Mouse (Mus musculus): Measurements from ENCODE around the gene Nol11. TPM values are rescaled to one million over a fixed set of nuclear protein-coding genes. Genes with fewer than 3 reads are reported as not detected.

Gene Nol11
- total RNA-seq, 1 experiment: 90.4 TPM

GRCm38 (mm10) chr11:107209818-107210217, 20.6 kb upstream of the Nol11 start:
- H3K4me1 ChIP-seq (ENCODE audit: control insufficient read depth in 2 of 2, insufficient read depth in 2 of 2, low read length in 2 of 2, poor library complexity in 1 of 2): peaks cover 8% of the 10 kb centered on the region in 2 experiments
- H3K9ac ChIP-seq (ENCODE audit: insufficient read depth, low read depth, low read length, poor library complexity, severe bottlenecking): no peak overlapping the region
- no peaks in the 10 kb centered on the region for H3K9me3 ChIP-seq (ENCODE audit: control insufficient read depth, insufficient read depth, low read depth, low read length)
- peaks cover 2% of the 10 kb centered on the region; the same call in 1 of the 2 replicates for H3K36me3 ChIP-seq (ENCODE audit: control insufficient read depth, insufficient read depth, low read length, poor library complexity, severe bottlenecking)
- no peak overlapping the region for H3K27ac ChIP-seq (ENCODE audit: insufficient read depth, low read depth, low read length, poor library complexity, severe bottlenecking)
- peak; percentile 35 for DNase-seq (ENCODE audit: low read depth, low spot score)
- in situ Hi-C loops (cut with MboI; ENCODE audit: low sequenced_read_pairs in 2 of 2, unreplicated experiment in 2 of 2): no loop called here
- TF ChIP-seq HCFC1 (IDR thresholded peaks at IDR 0.05; ENCODE audit: borderline replicate concordance, insufficient read depth, low read length): no peak
- no peak for TF ChIP-seq ZNF384 (IDR thresholded peaks at IDR 0.05; ENCODE audit: low read depth, low read length)
- no peak for TF ChIP-seq CHD2 (IDR thresholded peaks at IDR 0.05; ENCODE audit: low read depth, low read length)
- no peak for TF ChIP-seq MAFK (IDR thresholded peaks at IDR 0.05; ENCODE audit: insufficient read depth, low read depth, low read length)
- no peak for TF ChIP-seq ZC3H11A (IDR thresholded peaks at IDR 0.05; ENCODE audit: borderline replicate concordance, low read depth, low read length)
- H3K4me3 ChIP-seq (ENCODE audit: insufficient read depth in 1 of 2, low read depth in 1 of 2, low read length in 2 of 2, poor library complexity in 1 of 2, severe bottlenecking in 1 of 2): 0 out of 4 replicates have a peak overlapping the region, but pooled peaks of 1 of the 2 experiments have one; percentile 3

GRCm38 (mm10) chr11:107201773-107202172, 12.6 kb upstream of the Nol11 start:
- Histone ChIP-seq H3K9ac (ENCODE audit: insufficient read depth, low read depth, low read length, poor library complexity, severe bottlenecking) (no peak overlapping the region), H3K36me3 (ENCODE audit: control insufficient read depth, insufficient read depth, low read length, poor library complexity, severe bottlenecking) (no peaks in the 10 kb centered on the region), H3K27ac (ENCODE audit: insufficient read depth, low read depth, low read length, poor library complexity, severe bottlenecking) (no peak overlapping the region), H3K4me3 (ENCODE audit: insufficient read depth in 1 of 2, low read depth in 1 of 2, low read length in 2 of 2, poor library complexity in 1 of 2, severe bottlenecking in 1 of 2) (no peak overlapping the region), H3K9me3 (ENCODE audit: control insufficient read depth, insufficient read depth, low read depth, low read length) (no peaks in the 10 kb centered on the region), H3K4me1 (ENCODE audit: control insufficient read depth in 2 of 2, insufficient read depth in 2 of 2, low read length in 2 of 2, poor library complexity in 1 of 2) (no peaks in the 10 kb centered on the region)
- in situ Hi-C loops (cut with MboI; ENCODE audit: low sequenced_read_pairs in 2 of 2, unreplicated experiment in 2 of 2): no loop called here
- DNase-seq (ENCODE audit: low read depth, low spot score): no peak
- TF ChIP-seq HCFC1 (IDR thresholded peaks at IDR 0.05; ENCODE audit: borderline replicate concordance, insufficient read depth, low read length): no peak

- Histone ChIP-seq H3K9me3 (ENCODE audit: control insufficient read depth, insufficient read depth, low read depth, low read length) (no peaks in the 10 kb centered on the region), H3K36me3 (ENCODE audit: control insufficient read depth, insufficient read depth, low read length, poor library complexity, severe bottlenecking) (no peaks in the 10 kb centered on the region), H3K4me3 (ENCODE audit: insufficient read depth in 1 of 2, low read depth in 1 of 2, low read length in 2 of 2, poor library complexity in 1 of 2, severe bottlenecking in 1 of 2) (no peak overlapping the region), H3K9ac (ENCODE audit: insufficient read depth, low read depth, low read length, poor library complexity, severe bottlenecking) (no peak overlapping the region), H3K27ac (ENCODE audit: insufficient read depth, low read depth, low read length, poor library complexity, severe bottlenecking) (no peak overlapping the region), H3K4me1 (ENCODE audit: control insufficient read depth in 2 of 2, insufficient read depth in 2 of 2, low read length in 2 of 2, poor library complexity in 1 of 2) (peaks cover 0 to 5% of the 10 kb centered on the region in 2 experiments; a peak in 1 of 4 replicates)
- TF ChIP-seq CHD2 (IDR thresholded peaks at IDR 0.05; ENCODE audit: low read depth, low read length) (no peak), MAFK (IDR thresholded peaks at IDR 0.05; ENCODE audit: insufficient read depth, low read depth, low read length) (no peak), HCFC1 (IDR thresholded peaks at IDR 0.05; ENCODE audit: borderline replicate concordance, insufficient read depth, low read length) (no peak), ZNF384 (IDR thresholded peaks at IDR 0.05; ENCODE audit: low read depth, low read length) (no peak), ZC3H11A (IDR thresholded peaks at IDR 0.05; ENCODE audit: borderline replicate concordance, low read depth, low read length) (no peak)
- in situ Hi-C loops (cut with MboI; ENCODE audit: low sequenced_read_pairs in 2 of 2, unreplicated experiment in 2 of 2): no loop called here
- no peak for DNase-seq (ENCODE audit: low read depth, low spot score)
Observed at GRCm38 (mm10) chr11:107199281-107199680, 10.1 kb upstream of the Nol11 start.

- TF ChIP-seq CHD2 (IDR thresholded peaks at IDR 0.05; ENCODE audit: low read depth, low read length) (no peak), ZNF384 (IDR thresholded peaks at IDR 0.05; ENCODE audit: low read depth, low read length) (no peak), MAFK (IDR thresholded peaks at IDR 0.05; ENCODE audit: insufficient read depth, low read depth, low read length) (no peak), HCFC1 (IDR thresholded peaks at IDR 0.05; ENCODE audit: borderline replicate concordance, insufficient read depth, low read length) (no peak), ZC3H11A (IDR thresholded peaks at IDR 0.05; ENCODE audit: borderline replicate concordance, low read depth, low read length) (no peak)
- Histone ChIP-seq H3K36me3 (ENCODE audit: control insufficient read depth, insufficient read depth, low read length, poor library complexity, severe bottlenecking) (no peaks in the 10 kb centered on the region), H3K9ac (ENCODE audit: insufficient read depth, low read depth, low read length, poor library complexity, severe bottlenecking) (no peak overlapping the region), H3K4me1 (ENCODE audit: control insufficient read depth in 2 of 2, insufficient read depth in 2 of 2, low read length in 2 of 2, poor library complexity in 1 of 2) (peaks cover 0 to 5% of the 10 kb centered on the region in 2 experiments; a peak in 1 of 4 replicates), H3K9me3 (ENCODE audit: control insufficient read depth, insufficient read depth, low read depth, low read length) (no peaks in the 10 kb centered on the region), H3K4me3 (ENCODE audit: insufficient read depth in 1 of 2, low read depth in 1 of 2, low read length in 2 of 2, poor library complexity in 1 of 2, severe bottlenecking in 1 of 2) (no peak overlapping the region), H3K27ac (ENCODE audit: insufficient read depth, low read depth, low read length, poor library complexity, severe bottlenecking) (no peak overlapping the region)
- no peak for DNase-seq (ENCODE audit: low read depth, low spot score)
- in situ Hi-C loops (cut with MboI; ENCODE audit: low sequenced_read_pairs in 2 of 2, unreplicated experiment in 2 of 2): no loop called here
Observed at GRCm38 (mm10) chr11:107195334-107195733, 6.2 kb upstream of the Nol11 start.

GRCm38 (mm10) chr11:107190376-107190775, 1.2 kb upstream of the Nol11 start:
- Histone ChIP-seq H3K36me3 (ENCODE audit: control insufficient read depth, insufficient read depth, low read length, poor library complexity, severe bottlenecking) (no peaks in the 10 kb centered on the region), H3K4me1 (ENCODE audit: control insufficient read depth in 2 of 2, insufficient read depth in 2 of 2, low read length in 2 of 2, poor library complexity in 1 of 2) (peaks cover 0 to 5% of the 10 kb centered on the region in 2 experiments; a peak in 1 of 4 replicates), H3K27ac (ENCODE audit: insufficient read depth, low read depth, low read length, poor library complexity, severe bottlenecking) (no peak overlapping the region), H3K4me3 (ENCODE audit: insufficient read depth in 1 of 2, low read depth in 1 of 2, low read length in 2 of 2, poor library complexity in 1 of 2, severe bottlenecking in 1 of 2) (no peak overlapping the region), H3K9me3 (ENCODE audit: control insufficient read depth, insufficient read depth, low read depth, low read length) (no peaks in the 10 kb centered on the region), H3K9ac (ENCODE audit: insufficient read depth, low read depth, low read length, poor library complexity, severe bottlenecking) (no peak overlapping the region)
- DNase-seq (ENCODE audit: low read depth, low spot score): no peak
- TF ChIP-seq ZNF384 (IDR thresholded peaks at IDR 0.05; ENCODE audit: low read depth, low read length) (no peak), ZC3H11A (IDR thresholded peaks at IDR 0.05; ENCODE audit: borderline replicate concordance, low read depth, low read length) (no peak), CHD2 (IDR thresholded peaks at IDR 0.05; ENCODE audit: low read depth, low read length) (no peak), MAFK (IDR thresholded peaks at IDR 0.05; ENCODE audit: insufficient read depth, low read depth, low read length) (no peak), HCFC1 (IDR thresholded peaks at IDR 0.05; ENCODE audit: borderline replicate concordance, insufficient read depth, low read length) (no peak)
- in situ Hi-C loops (cut with MboI; ENCODE audit: low sequenced_read_pairs in 2 of 2, unreplicated experiment in 2 of 2): no loop called here

Data from ES-E14 (cell line).